Mouse (Mus musculus) adrenal gland, postnatal 4 days (tissue): Measurements from ENCODE around the gene Orc5. TPM values are rescaled to one million over a fixed set of nuclear protein-coding genes. Genes with fewer than 3 reads are reported as not detected.

ENCODE experiments used
- total RNA-seq, 2 experiments: library from RNA; stranded (reverse); gene quantifications; 2 replicates each; pipeline ENCODE4 v1.2.3; 2021

Orc5 gene
- total RNA-seq, 2 experiments from 2014 or later, result 25.4 TPM

Other genes with a start within 250 kb of the Orc5 start
- gene Reln, start 205.7 kb downstream of the Orc5 start, total RNA-seq, result 10 to 100 TPM; 12.9 to 26.3 TPM
- gene Lhfpl3, start 195.6 kb upstream of the Orc5 start, total RNA-seq, result 1 to 10 TPM; 1.1 to 1.4 TPM